Mouse (Mus musculus): ENCODE results near the gene Gm5169. TPM values are rescaled to one million over a fixed set of nuclear protein-coding genes. Genes with fewer than 3 reads are reported as not detected.
"Not testable (repeated sequence)": the region's sequence is repeated elsewhere in the genome, so short reads cannot be mapped to it uniquely, and the experiment has no call there.

The Gm5169 gene
- not detected in 2 replicates for polyA plus RNA-seq (2015; fragmentation: Nextera tagmentation; extraction: Ambion mirVana)

- no CpG with 5 or more reads among the region's 6 CpGs for WGBS
- H3K9me3 ChIP-seq; H3K4me1 ChIP-seq (replicated peaks); H3K4me2 ChIP-seq; H3K27me3 ChIP-seq; H3K36me3 ChIP-seq; H3K9ac ChIP-seq; H3K27ac ChIP-seq; ATAC-seq (ENCODE audit: low FRiP score); H3K4me3 ChIP-seq: not testable (repeated sequence)
Measured at GRCm38 (mm10) chrX:25301355-25301754, at the start of gene Gm5169. Gm5169 (minus strand) TSS chrX:25301455.

DNA sequence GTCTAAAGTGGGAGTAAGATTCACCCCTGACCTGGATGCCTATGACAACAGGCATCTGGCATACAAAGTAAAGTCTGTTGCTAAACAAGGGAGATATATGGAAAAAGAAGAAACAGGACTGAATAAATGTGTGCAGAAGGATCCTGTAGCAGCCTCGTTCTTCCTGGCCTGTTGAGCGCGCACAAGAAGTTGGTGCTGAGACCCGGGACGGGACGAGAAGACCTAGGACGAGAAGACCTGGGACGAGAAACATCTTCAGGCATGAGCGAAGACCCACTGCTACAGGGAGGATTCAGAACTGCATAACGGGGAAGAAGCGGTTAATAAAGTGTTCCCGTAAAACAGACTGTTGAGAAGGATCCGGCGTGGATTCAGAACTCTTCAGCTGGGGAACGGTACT, 46.2 kb upstream of the Gm5169 start:
- H3K9me3 ChIP-seq; H3K9ac ChIP-seq; H3K4me3 ChIP-seq; H3K4me2 ChIP-seq; H3K4me1 ChIP-seq (replicated peaks); H3K27ac ChIP-seq; ATAC-seq (ENCODE audit: low FRiP score); H3K27me3 ChIP-seq; H3K36me3 ChIP-seq: not testable (repeated sequence)
- 94% methylated on average over 15 of the region's 15 CpGs for WGBS
